Mouse (Mus musculus) liver, adult 2 months (tissue): Measurements from ENCODE around the gene Nfyb.

Source experiments
- CTCF ChIP-seq: fragments of 200-500 bp; IDR thresholded peaks from 2 replicates; pipeline ENCODE4 v1.5.1; 2011; ENCODE audit warnings: low read depth, low read length, control low read depth
- POLR2A ChIP-seq: fragments of 200-500 bp; IDR thresholded peaks from 2 replicates; pipeline ENCODE4 v1.6.1; 2011; ENCODE audit warnings: low read length, control low read depth; ENCODE audit not compliant: insufficient read depth; ENCODE audit errors: extremely low read depth

- TF ChIP-seq POLR2A (no peak), CTCF (no peak)
Measured at GRCm38 (mm10) chr10:82768901-82769300, 5.0 kb upstream of the Nfyb start.
